Mouse (Mus musculus): ENCODE data around the gene Prr13. TPM values are rescaled to one million over a fixed set of nuclear protein-coding genes. Genes with fewer than 3 reads are reported as not detected.

Gene Prr13
- total RNA-seq, 2 experiments from 2014 or later = 49.4 to 56.6 TPM

- ATAC-seq (replicated peaks; ENCODE audit: low FRiP score, poor library complexity, severe bottlenecking) = no peak
These were observed 43.5 kb downstream of the Prr13 start for GRCm38 (mm10) chr15:102502254-102502840.

- ATAC-seq (replicated peaks; ENCODE audit: low FRiP score, poor library complexity, severe bottlenecking) = no peak
These were observed 44.6 kb downstream of the Prr13 start, which contains the start of gene Gm10337 for GRCm38 (mm10) chr15:102503447-102503846. Gene Gm10337 (plus strand): TSS chr15:102503722.

DNA sequence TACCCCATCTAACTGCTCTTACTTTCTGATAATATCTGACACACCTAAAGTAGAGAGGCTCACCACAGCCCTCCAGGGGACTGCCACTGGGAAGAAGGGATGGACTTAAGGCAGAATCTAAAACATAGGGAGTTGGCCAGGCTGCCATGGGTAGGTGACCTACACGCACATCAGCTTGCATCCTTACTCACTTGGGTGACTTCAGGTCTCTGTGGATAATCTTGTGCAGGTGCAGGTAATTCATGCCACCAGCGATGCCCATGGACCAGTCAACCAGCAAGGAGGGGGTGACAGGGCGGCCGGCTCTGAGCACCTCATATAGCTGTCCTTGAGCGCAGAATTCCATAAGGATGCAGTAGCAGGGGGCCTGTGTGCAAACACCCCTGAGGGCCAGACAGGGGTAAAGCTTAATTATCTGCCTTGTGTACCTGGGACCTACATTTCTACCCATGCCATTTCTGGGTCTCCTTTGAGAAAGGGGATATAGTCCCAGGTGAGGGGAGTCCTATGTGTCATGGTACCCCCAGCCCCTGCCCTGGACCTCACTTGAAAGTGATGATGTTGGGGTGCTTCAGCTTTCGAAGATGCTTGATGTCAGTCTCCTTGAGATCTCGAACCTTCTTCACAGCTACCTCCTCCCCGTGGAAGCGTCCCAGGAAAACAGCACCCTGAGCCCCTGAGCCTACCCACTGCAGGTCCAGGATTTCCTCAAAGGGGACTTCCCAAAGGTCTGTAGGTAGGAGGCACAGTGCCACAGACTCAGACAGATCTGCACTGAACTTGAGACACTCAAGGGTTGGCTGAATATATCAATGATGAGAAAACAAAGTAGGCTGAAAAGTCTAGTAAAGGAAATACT, 45.3 kb downstream of the Prr13 start:
- ATAC-seq (replicated peaks; ENCODE audit: low FRiP score, poor library complexity, severe bottlenecking) = 0 out of 2 replicates have a peak, but pooled peaks have one; percentile 21

DNA sequence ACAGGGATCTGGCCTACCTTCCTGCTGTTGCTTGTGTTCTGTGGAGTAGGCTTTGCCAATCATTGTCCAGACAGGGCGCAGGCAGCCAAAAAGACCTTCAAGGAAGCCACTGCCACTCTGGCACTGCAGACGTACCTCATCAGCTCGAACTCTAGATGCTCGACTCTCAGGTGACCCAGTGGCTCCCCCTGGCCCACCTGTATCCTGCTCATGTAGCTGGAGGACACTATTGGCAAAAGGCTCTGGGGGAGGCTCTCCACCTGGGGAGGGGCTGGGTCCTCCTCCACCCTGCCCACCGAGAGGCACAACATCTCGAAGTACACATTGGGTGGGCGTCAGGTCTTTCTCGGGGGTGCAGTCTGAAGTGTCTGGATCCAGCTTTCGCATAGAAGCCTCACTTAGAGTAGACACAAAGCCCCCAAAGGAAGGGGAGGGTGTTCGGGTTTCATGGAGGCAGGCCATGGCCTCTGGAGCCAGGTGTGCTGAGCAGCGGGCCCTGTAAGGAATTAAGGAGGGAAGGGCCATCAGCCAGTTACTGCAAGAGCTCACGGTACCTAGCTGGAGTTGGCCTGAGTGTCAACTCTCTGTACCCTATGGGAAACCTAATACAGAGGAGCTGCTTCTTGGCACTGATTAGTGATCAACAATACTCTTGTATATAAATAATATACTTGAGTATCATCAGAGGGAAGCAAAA, 46.4 kb downstream of the Prr13 start:
- ATAC-seq (replicated peaks; ENCODE audit: low FRiP score, poor library complexity, severe bottlenecking) = no peak

DNA sequence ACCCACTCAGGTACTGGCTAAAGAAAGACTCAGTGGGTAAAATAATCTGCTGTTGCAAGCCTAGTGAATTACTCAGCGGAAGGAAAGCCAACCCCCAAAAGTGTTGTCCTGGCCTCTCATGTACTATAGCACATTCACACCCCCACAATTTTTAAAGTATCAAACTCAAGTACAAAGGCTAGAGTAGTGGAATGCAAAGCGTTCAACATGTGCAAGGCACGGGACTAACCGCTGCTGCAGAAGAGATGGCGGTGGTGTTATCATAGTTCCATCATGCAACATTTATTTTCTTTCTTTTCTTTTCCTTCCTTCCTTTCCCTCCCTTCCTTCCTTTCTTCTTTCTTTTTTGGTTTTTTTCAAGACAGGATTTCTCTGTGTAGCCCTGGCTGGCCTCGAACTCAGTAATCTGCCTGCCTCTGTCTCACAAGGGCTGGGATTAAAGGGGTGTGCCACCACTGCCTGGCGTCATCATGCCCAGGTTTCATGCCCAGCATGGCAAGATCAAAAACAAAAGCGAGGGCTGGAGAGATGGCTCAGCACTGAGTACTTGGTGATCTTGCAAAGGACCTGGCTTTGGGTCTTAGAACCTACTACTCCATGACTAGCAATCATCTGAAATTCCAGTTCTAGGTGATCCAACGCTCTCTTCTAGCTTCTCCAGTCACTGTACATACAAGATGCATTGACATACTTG, 47.1 kb downstream of the Prr13 start:
- no peak for ATAC-seq (replicated peaks; ENCODE audit: low FRiP score, poor library complexity, severe bottlenecking)

- ATAC-seq (replicated peaks; ENCODE audit: low FRiP score, poor library complexity, severe bottlenecking) = no peak
These were observed 47.6 kb downstream of the Prr13 start for GRCm38 (mm10) chr15:102506464-102506830.

DNA sequence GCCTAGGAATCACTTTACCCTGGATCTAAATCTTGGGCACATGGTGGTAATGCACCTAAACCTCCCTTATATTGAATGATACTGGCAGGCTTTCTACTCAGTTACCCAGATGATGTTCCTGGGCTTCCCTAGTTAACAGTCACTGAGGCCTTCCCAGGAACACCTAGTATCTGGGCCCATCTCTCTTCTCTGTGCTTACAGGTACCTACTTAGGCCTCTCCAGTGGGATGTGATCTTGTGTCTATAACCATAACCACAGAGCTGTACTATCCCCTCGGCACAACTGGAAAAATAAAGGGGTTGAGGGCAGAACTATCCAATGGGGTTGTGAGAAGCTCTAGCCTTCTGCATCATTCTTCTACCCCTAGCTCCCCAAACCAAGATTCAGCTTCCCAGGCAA, 48.0 kb downstream of the Prr13 start:
- ATAC-seq (replicated peaks; ENCODE audit: low FRiP score, poor library complexity, severe bottlenecking) = no peak

DNA sequence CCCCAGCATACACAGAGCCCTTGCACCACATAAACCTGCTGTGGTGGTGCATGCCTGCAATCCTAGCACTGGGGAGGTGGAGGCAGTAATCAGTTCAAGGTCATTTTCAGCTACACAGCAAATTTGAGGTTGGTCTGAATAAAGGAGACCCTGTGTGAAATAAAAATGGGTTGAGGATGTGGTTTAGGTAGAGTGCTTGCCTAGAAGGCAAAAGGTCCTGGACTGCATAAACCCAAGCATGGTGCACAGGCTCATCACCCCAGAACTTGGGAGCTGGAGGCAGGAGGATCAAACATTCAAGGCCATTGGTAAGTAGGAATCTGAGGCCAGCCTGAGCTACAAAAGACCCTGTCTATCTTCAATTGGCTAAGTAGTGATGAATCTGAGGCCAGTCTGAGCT, 48.7 kb downstream of the Prr13 start:
- no peak for ATAC-seq (replicated peaks; ENCODE audit: low FRiP score, poor library complexity, severe bottlenecking)

GRCm38 (mm10) chr15:102508336-102508735, 49.5 kb downstream of the Prr13 start:
- ATAC-seq (replicated peaks; ENCODE audit: low FRiP score, poor library complexity, severe bottlenecking) = no peak

DNA sequence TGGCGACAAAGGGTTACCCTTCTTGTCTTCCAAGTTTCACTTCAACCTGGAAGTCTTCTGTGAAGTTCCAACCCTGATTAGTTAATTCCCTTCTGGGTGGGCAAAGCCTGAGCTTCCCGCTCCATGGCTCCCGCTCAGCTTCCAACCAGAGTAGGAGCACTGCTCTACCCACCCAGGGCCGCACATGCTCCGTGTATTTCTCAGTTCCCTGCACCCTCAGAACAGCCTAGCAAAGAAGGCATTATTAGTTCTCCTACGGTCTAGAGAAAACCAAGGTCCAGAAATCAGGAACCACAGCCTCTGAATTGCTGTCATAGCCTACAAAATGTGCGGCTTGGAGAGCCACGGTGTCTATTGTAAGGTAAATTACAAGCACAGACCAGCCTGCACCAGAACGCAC, 51.3 kb downstream of the Prr13 start:
- no peak for ATAC-seq (replicated peaks; ENCODE audit: low FRiP score, poor library complexity, severe bottlenecking)

- ATAC-seq (replicated peaks; ENCODE audit: low FRiP score, poor library complexity, severe bottlenecking) = peak; percentile 86
These were observed 51.9 kb downstream of the Prr13 start for GRCm38 (mm10) chr15:102510590-102511284.

DNA sequence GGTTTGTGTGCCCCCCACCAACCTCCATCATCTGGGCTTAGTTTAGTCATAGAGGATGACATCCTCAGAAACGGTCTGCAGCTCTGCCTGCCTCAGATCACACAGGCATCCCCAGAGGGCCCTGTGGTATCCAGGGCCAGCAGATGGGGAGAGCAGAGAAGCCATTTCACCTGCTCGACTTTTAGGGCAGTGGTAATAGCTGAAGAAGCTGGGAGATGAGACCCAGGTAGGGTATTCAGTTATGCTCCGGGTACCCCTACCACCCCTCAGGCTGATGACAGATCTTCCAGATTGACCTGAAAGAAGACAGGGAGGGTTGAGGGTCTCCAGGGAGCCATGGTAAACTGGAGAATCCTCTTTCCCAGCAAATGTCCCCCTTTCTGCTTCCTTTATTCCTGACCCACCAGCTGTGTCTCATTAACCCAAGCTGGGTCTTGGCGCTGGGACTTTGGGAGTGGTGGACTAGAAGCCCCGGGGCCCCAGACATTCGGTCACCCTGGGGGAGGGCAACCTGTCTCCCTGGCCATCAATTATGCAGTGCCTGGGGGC, 52.5 kb downstream of the Prr13 start:
- no peak for ATAC-seq (replicated peaks; ENCODE audit: low FRiP score, poor library complexity, severe bottlenecking)

GRCm38 (mm10) chr15:102512010-102512409, 53.2 kb downstream of the Prr13 start:
- ATAC-seq (replicated peaks; ENCODE audit: low FRiP score, poor library complexity, severe bottlenecking) = no peak

Other genes with a start within 250 kb of the Prr13 start
- gene Itgb7, start 227.1 kb upstream of the Prr13 start, total RNA-seq (2015; ENCODE audit: low replicate concordance) = 26.0 and 32.1 TPM in 2 replicates
- gene Itgb7, start 227.1 kb upstream of the Prr13 start, total RNA-seq (2017; ENCODE audit: low replicate concordance) = 21.8 and 32.8 TPM in 2 replicates
- gene Rarg, start 201.5 kb upstream of the Prr13 start, total RNA-seq (2015; ENCODE audit: low replicate concordance) = 4.6 and 9.4 TPM in 2 replicates
- gene Rarg, start 201.5 kb upstream of the Prr13 start, total RNA-seq (2017; ENCODE audit: low replicate concordance) = 2.6 and 3.6 TPM in 2 replicates
- gene Gm9918, start 188.5 kb upstream of the Prr13 start, total RNA-seq (2015; ENCODE audit: low replicate concordance) = not detected in 2 replicates
- not detected in 2 replicates for gene Gm9918, start 188.5 kb upstream of the Prr13 start, total RNA-seq (2017; ENCODE audit: low replicate concordance)
- gene Mfsd5, start 179.6 kb upstream of the Prr13 start, total RNA-seq (2015; ENCODE audit: low replicate concordance) = 8.8 and 19.1 TPM in 2 replicates
- 3.1 and 5.1 TPM in 2 replicates for gene Mfsd5, start 179.6 kb upstream of the Prr13 start, total RNA-seq (2017; ENCODE audit: low replicate concordance)
- 145 and 158 TPM in 2 replicates for gene Espl1, start 162.8 kb upstream of the Prr13 start, total RNA-seq (2015; ENCODE audit: low replicate concordance)
- gene Espl1, start 162.8 kb upstream of the Prr13 start, total RNA-seq (2017; ENCODE audit: low replicate concordance) = 127 and 176 TPM in 2 replicates
- gene Pfdn5, start 132.9 kb upstream of the Prr13 start, total RNA-seq (2015; ENCODE audit: low replicate concordance) = 121 and 130 TPM in 2 replicates
- 68.3 and 116 TPM in 2 replicates for gene Pfdn5, start 132.9 kb upstream of the Prr13 start, total RNA-seq (2017; ENCODE audit: low replicate concordance)
- gene Myg1, start 127.3 kb upstream of the Prr13 start, total RNA-seq (2015; ENCODE audit: low replicate concordance) = 27.8 and 39.0 TPM in 2 replicates
- gene Myg1, start 127.3 kb upstream of the Prr13 start, total RNA-seq (2017; ENCODE audit: low replicate concordance) = 16.2 and 29.7 TPM in 2 replicates
- 41.9 and 51.5 TPM in 2 replicates for gene Aaas, start 108.3 kb upstream of the Prr13 start, total RNA-seq (2015; ENCODE audit: low replicate concordance)
- 18.2 and 49.8 TPM in 2 replicates for gene Aaas, start 108.3 kb upstream of the Prr13 start, total RNA-seq (2017; ENCODE audit: low replicate concordance)
- not detected in 2 replicates for gene Sp7, start 91.8 kb upstream of the Prr13 start, total RNA-seq (2015; ENCODE audit: low replicate concordance)
- gene Sp7, start 91.8 kb upstream of the Prr13 start, total RNA-seq (2017; ENCODE audit: low replicate concordance) = not detected in 2 replicates
- 80.5 and 94.1 TPM in 2 replicates for gene Sp1, start 52.9 kb upstream of the Prr13 start, total RNA-seq (2015; ENCODE audit: low replicate concordance)
- 70.4 and 79.1 TPM in 2 replicates for gene Sp1, start 52.9 kb upstream of the Prr13 start, total RNA-seq (2017; ENCODE audit: low replicate concordance)
- not detected in 2 replicates for gene Amhr2, start 13.7 kb upstream of the Prr13 start, total RNA-seq (2015; ENCODE audit: low replicate concordance)
- gene Amhr2, start 13.7 kb upstream of the Prr13 start, total RNA-seq (2017; ENCODE audit: low replicate concordance) = 3.6 TPM in 1 of 2 replicates, not detected in the other
- gene Pcbp2, start 11.5 kb downstream of the Prr13 start, total RNA-seq (2015; ENCODE audit: low replicate concordance) = 405 and 484 TPM in 2 replicates
- 185 and 238 TPM in 2 replicates for gene Pcbp2, start 11.5 kb downstream of the Prr13 start, total RNA-seq (2017; ENCODE audit: low replicate concordance)
- not detected in 2 replicates for gene Gm10337, start 44.7 kb downstream of the Prr13 start, total RNA-seq (2015; ENCODE audit: low replicate concordance)
- not detected in 2 replicates for gene Gm10337, start 44.7 kb downstream of the Prr13 start, total RNA-seq (2017; ENCODE audit: low replicate concordance)
- gene Map3k12, start 58.0 kb downstream of the Prr13 start, total RNA-seq (2015; ENCODE audit: low replicate concordance) = 0.72 TPM in 1 of 2 replicates, not detected in the other
- 2.6 TPM in 1 of 2 replicates, not detected in the other for gene Map3k12, start 58.0 kb downstream of the Prr13 start, total RNA-seq (2017; ENCODE audit: low replicate concordance)
- gene Tarbp2, start 59.2 kb downstream of the Prr13 start, total RNA-seq (2015; ENCODE audit: low replicate concordance) = 11.5 and 19.7 TPM in 2 replicates
- gene Tarbp2, start 59.2 kb downstream of the Prr13 start, total RNA-seq (2017; ENCODE audit: low replicate concordance) = 11.9 and 20.4 TPM in 2 replicates
- gene Npff, start 65.9 kb downstream of the Prr13 start, total RNA-seq (2015; ENCODE audit: low replicate concordance) = 9.2 and 12.6 TPM in 2 replicates
- 3.3 TPM in 1 of 2 replicates, not detected in the other for gene Npff, start 65.9 kb downstream of the Prr13 start, total RNA-seq (2017; ENCODE audit: low replicate concordance)
- gene Gm28047, start 166.0 kb downstream of the Prr13 start, total RNA-seq (2015; ENCODE audit: low replicate concordance) = not detected in 2 replicates
- gene Gm28047, start 166.0 kb downstream of the Prr13 start, total RNA-seq (2017; ENCODE audit: low replicate concordance) = not detected in 2 replicates
- gene Atf7, start 166.4 kb downstream of the Prr13 start, total RNA-seq (2015; ENCODE audit: low replicate concordance) = 55.5 and 93.1 TPM in 2 replicates
- 16.9 and 19.4 TPM in 2 replicates for gene Atf7, start 166.4 kb downstream of the Prr13 start, total RNA-seq (2017; ENCODE audit: low replicate concordance)
- 10.5 and 17.7 TPM in 2 replicates for gene Atp5g2, start 213.3 kb downstream of the Prr13 start, total RNA-seq (2015; ENCODE audit: low replicate concordance)
- 19.1 and 31.2 TPM in 2 replicates for gene Atp5g2, start 213.3 kb downstream of the Prr13 start, total RNA-seq (2017; ENCODE audit: low replicate concordance)